ENCODE assay signal across 9 mouse cellular contexts in genomic region chr11:67085489-67085888, GRCm38 (mm10). TPM values are rescaled to one million over a fixed set of nuclear protein-coding genes. Genes with fewer than 3 reads are reported as not detected.
DNase-seq lines count a peak whose midpoint lies in the region; ATAC-seq and TF ChIP-seq lines count a peak whose summit lies in the region.
"Had no signal": no experiment of that assay in that cellular context is flagged by ENCODE, and none has a peak within 500 bp of the region (broad histone marks: within the 10 kb centered on the region; RNA-seq: fewer than 3 reads in every experiment).

No protein-coding gene starts in this region.

- TF ChIP-seq POLR2A in MEL (IDR thresholded peaks at IDR 0.05; ENCODE audit: control insufficient read depth in 1 of 2, insufficient read depth in 1 of 2, low read depth in 1 of 2, low read length in 2 of 2, poor library complexity in 1 of 2) = no peak

- peak; percentile 74 to 96 (median 81) for TF ChIP-seq CTCF in MEL (IDR thresholded peaks at IDR 0.05 in 2 of 3, conservative IDR thresholded peaks at IDR 0.05 in 1 of 3; ENCODE audit: control insufficient read depth in 1 of 3, insufficient read depth in 1 of 3, low read depth in 2 of 3, low read length in 3 of 3, poor library complexity in 1 of 3, severe bottlenecking in 1 of 3)
- peak; percentile 88 for TF ChIP-seq CTCF in lung, postnatal 0 days (IDR thresholded peaks at IDR 0.05)

- no peak overlapping the region for H3K27ac ChIP-seq in forebrain, embryonic 11.5 days (ENCODE audit: low read depth, low read length)
- no peak overlapping the region for H3K27ac ChIP-seq in forebrain, embryonic 15.5 days (replicated peaks)
- no peak overlapping the region for H3K27ac ChIP-seq in MEL (ENCODE audit: control insufficient read depth, low read depth, low read length)
- no peak overlapping the region for H3K27ac ChIP-seq in lung, postnatal 0 days (ENCODE audit: low read length)
- H3K27ac ChIP-seq: limb, embryonic 12.5 days had no signal

- TF ChIP-seq EP300 in MEL (IDR thresholded peaks at IDR 0.05; ENCODE audit: low read depth in 1 of 2, low read length in 2 of 2) = 0 out of 4 replicates have a peak, but pooled peaks of 1 of the 2 experiments have one; percentile 7
- TF ChIP-seq EP300 in lung, postnatal 0 days (IDR thresholded peaks at IDR 0.05) = no peak

- no peaks in the 10 kb centered on the region; the same call in 1 of the 2 replicates for H3K4me1 ChIP-seq in forebrain, embryonic 11.5 days (replicated peaks; ENCODE audit: control insufficient read depth, insufficient read depth, low read length)
- no peaks in the 10 kb centered on the region for H3K4me1 ChIP-seq in forebrain, embryonic 15.5 days
- H3K4me1 ChIP-seq in MEL (ENCODE audit: control insufficient read depth in 1 of 2, insufficient read depth in 2 of 2, low read length in 2 of 2) = peaks cover 6 to 10% of the 10 kb centered on the region in 2 experiments; a peak in 3 of 4 replicates
- H3K4me1 ChIP-seq in lung, postnatal 0 days (ENCODE audit: insufficient read depth, low read depth, low read length) = no peaks in the 10 kb centered on the region
- H3K4me1 ChIP-seq: limb, embryonic 12.5 days had no signal

- no peak overlapping the region for H3K9ac ChIP-seq in forebrain, embryonic 11.5 days (ENCODE audit: low read length)
- no peak overlapping the region for H3K9ac ChIP-seq in forebrain, embryonic 15.5 days (replicated peaks)
- peak overlapping the region; percentile 22; the same call in 1 of the 2 replicates for H3K9ac ChIP-seq in MEL (ENCODE audit: control insufficient read depth, low read depth, low read length, poor library complexity, severe bottlenecking)
- no peak overlapping the region for H3K9ac ChIP-seq in lung, postnatal 0 days (replicated peaks; ENCODE audit: low read depth)
- H3K9ac ChIP-seq: limb, embryonic 12.5 days had no signal

- no peaks in the 10 kb centered on the region for H3K79me2 ChIP-seq in MEL (ENCODE audit: control insufficient read depth, insufficient read depth, low read length, poor library complexity)

- H3K9me3 ChIP-seq in forebrain, embryonic 11.5 days (ENCODE audit: control insufficient read depth, low read length) = no peaks in the 10 kb centered on the region
- H3K9me3 ChIP-seq in forebrain, embryonic 15.5 days = no peaks in the 10 kb centered on the region
- H3K9me3 ChIP-seq in MEL (replicated peaks; ENCODE audit: insufficient read depth, low read length) = no peaks in the 10 kb centered on the region
- no peaks in the 10 kb centered on the region for H3K9me3 ChIP-seq in lung, postnatal 0 days (ENCODE audit: low read length)
- H3K9me3 ChIP-seq: limb, embryonic 12.5 days had no signal

- 3% methylated on average over 6 of the region's 6 CpGs for WGBS in forebrain, embryonic 11.5 days
- WGBS in forebrain, embryonic 15.5 days = 2% methylated on average over 6 of the region's 6 CpGs
- 2% methylated on average over 6 of the region's 6 CpGs for WGBS in large intestine, adult 2 months
- WGBS in lung, postnatal 0 days = 3% methylated on average over 6 of the region's 6 CpGs

- no peak overlapping the region for H3K4me2 ChIP-seq in forebrain, embryonic 11.5 days (ENCODE audit: low read depth, low read length, severe bottlenecking)
- H3K4me2 ChIP-seq in forebrain, embryonic 15.5 days (replicated peaks) = no peak overlapping the region
- H3K4me2 ChIP-seq in lung, postnatal 0 days (replicated peaks; ENCODE audit: low read depth, low read length) = no peak overlapping the region
- H3K4me2 ChIP-seq: limb, embryonic 12.5 days had no signal

- H3K36me3 ChIP-seq in forebrain, embryonic 11.5 days (ENCODE audit: control insufficient read depth, insufficient read depth, low read length) = no peaks in the 10 kb centered on the region
- no peaks in the 10 kb centered on the region for H3K36me3 ChIP-seq in forebrain, embryonic 15.5 days
- peaks cover 0 to 2% of the 10 kb centered on the region in 2 experiments; a peak in 1 of 4 replicates for H3K36me3 ChIP-seq in MEL (ENCODE audit: control insufficient read depth in 1 of 2, insufficient read depth in 2 of 2, low read length in 2 of 2)
- no peaks in the 10 kb centered on the region for H3K36me3 ChIP-seq in lung, postnatal 0 days (ENCODE audit: insufficient read depth, low read length)
- H3K36me3 ChIP-seq: limb, embryonic 12.5 days had no signal

- 0 out of 2 replicates have a peak, but pooled peaks have one; percentile 50 for ATAC-seq in forebrain, embryonic 11.5 days (replicated peaks; ENCODE audit: low FRiP score)
- ATAC-seq in forebrain, embryonic 15.5 days (replicated peaks) = no peak; the same call in 1 of the 2 replicates
- no peak for ATAC-seq in lung, postnatal 0 days

- no peak overlapping the region for H3K4me3 ChIP-seq in forebrain, embryonic 11.5 days (ENCODE audit: low read depth, low read length)
- no peak overlapping the region for H3K4me3 ChIP-seq in forebrain, embryonic 15.5 days
- no peak overlapping the region for H3K4me3 ChIP-seq in MEL (ENCODE audit: control insufficient read depth in 1 of 2, insufficient read depth in 1 of 2, low read depth in 2 of 2, low read length in 2 of 2)
- no peak overlapping the region for H3K4me3 ChIP-seq in lung, postnatal 0 days (ENCODE audit: low read depth, low read length)
- H3K4me3 ChIP-seq: limb, embryonic 12.5 days had no signal

- DNase-seq in forebrain, embryonic 11.5 days (ENCODE audit: low spot score) = peak; percentile 84
- peak; percentile 94 for DNase-seq in MEL (ENCODE audit: low read depth, low spot score)
- DNase-seq in cerebellum, adult 11 months = peak; percentile 51
- peak; percentile 80 for DNase-seq in forelimb bud, embryonic 11.5 days (ENCODE audit: low read depth, low spot score)
- peak; percentile 69 for DNase-seq in large intestine, adult 2 months (ENCODE audit: low read depth, low spot score)
- peak; percentile 87 for DNase-seq in lung, postnatal 0 days (ENCODE audit: low spot score)
- DNase-seq in right cerebral cortex, postnatal 14 days = peak; percentile 73

- H3K27me3 ChIP-seq in forebrain, embryonic 11.5 days (ENCODE audit: control insufficient read depth, insufficient read depth, low read length) = peaks cover 14% of the 10 kb centered on the region
- H3K27me3 ChIP-seq in forebrain, embryonic 15.5 days = peaks cover 18% of the 10 kb centered on the region; the same call in 1 of the 2 replicates
- no peaks in the 10 kb centered on the region for H3K27me3 ChIP-seq in MEL (ENCODE audit: control insufficient read depth in 1 of 2, insufficient read depth in 2 of 2, low read length in 2 of 2)
- 0 out of 2 replicates have a peak, but pooled peaks cover 9% of the 10 kb centered on the region for H3K27me3 ChIP-seq in lung, postnatal 0 days (replicated peaks; ENCODE audit: insufficient read depth, low read length)

- TF ChIP-seq RAD21 in MEL (IDR thresholded peaks at IDR 0.05; ENCODE audit: low read depth, low read length) = peak; percentile 94

TF ChIP-seq in MEL, 35 proteins besides CTCF, POLR2A, EP300 and RAD21 (continues in another document):
- TF ChIP-seq CHD1 (IDR thresholded peaks at IDR 0.05; ENCODE audit: low read depth, low read length) (no peak), UBTF (IDR thresholded peaks at IDR 0.05; ENCODE audit: borderline replicate concordance, insufficient read depth, low read depth, low read length) (no peak), GATA1 (IDR thresholded peaks at IDR 0.05; ENCODE audit: low read depth, low read length) (0 out of 2 replicates have a peak, but pooled peaks have one; percentile 18), MEF2A (IDR thresholded peaks at IDR 0.05; ENCODE audit: extremely low read depth, insufficient replicate concordance, low read depth, low read length, poor library complexity, severe bottlenecking) (no peak), ZMIZ1 (IDR thresholded peaks at IDR 0.05; ENCODE audit: low read depth, low read length) (no peak), MAZ (IDR thresholded peaks at IDR 0.05; ENCODE audit: low read depth, low read length) (no peak), JUND (IDR thresholded peaks at IDR 0.05; ENCODE audit: low read depth, low read length) (no peak), ELF1 (IDR thresholded peaks at IDR 0.05; ENCODE audit: low read depth, low read length) (no peak), ZNF384 (IDR thresholded peaks at IDR 0.05; ENCODE audit: low read depth, low read length) (no peak), GABPA (IDR thresholded peaks at IDR 0.05; ENCODE audit: low read depth, low read length) (no peak), MYC (IDR thresholded peaks at IDR 0.05; ENCODE audit: low read depth, low read length) (peak; percentile 25; the same call in 1 of the 2 replicates), TAL1 (IDR thresholded peaks at IDR 0.05; ENCODE audit: low read length) (no peak), MXI1 (IDR thresholded peaks at IDR 0.05; ENCODE audit: low read depth, low read length) (no peak)

RNA-seq across cellular contexts. Expression of gene Myh3, which starts 7.4 kb away (rescaled TPM):
- polyA plus RNA-seq in forebrain, embryonic 11.5 days (2014; fragmentation: Nextera tagmentation; extraction: Ambion mirVana) = 0.48 and 0.59 TPM in 2 replicates
- polyA plus RNA-seq in forebrain, embryonic 15.5 days (2015; fragmentation: Nextera tagmentation; extraction: Ambion mirVana) = 0.08 and 0.48 TPM in 2 replicates
- total RNA-seq in MEL (2012; rRNA removed) = 0.81 and 1.5 TPM in 2 replicates
- 1 to 10 TPM in 1 of 2 experiments, not detected in 1; 1.7 TPM for polyA plus RNA-seq in MEL (2012; ENCODE audit: insufficient read depth in 1 of 2, insufficient read length in 2 of 2, low read depth in 1 of 2, low replicate concordance in 2 of 2, missing spikeins in 1 of 2)
- 0.01 and 0.07 TPM in 2 replicates for polyA plus RNA-seq in large intestine, adult 2 months (2012; rRNA removed)
- 0.07 and 0.12 TPM in 2 replicates for polyA plus RNA-seq in lung, postnatal 0 days (2015; fragmentation: Nextera tagmentation; extraction: Ambion mirVana)

RNA-seq across cellular contexts. Expression of gene Sco1, which starts 33.0 kb away (rescaled TPM):
- polyA plus RNA-seq in forebrain, embryonic 11.5 days (2014; fragmentation: Nextera tagmentation; extraction: Ambion mirVana) = 19.7 and 21.9 TPM in 2 replicates
- polyA plus RNA-seq in forebrain, embryonic 15.5 days (2015; fragmentation: Nextera tagmentation; extraction: Ambion mirVana) = 14.7 and 15.5 TPM in 2 replicates
- total RNA-seq in MEL (2012; rRNA removed) = 29.8 and 32.9 TPM in 2 replicates
- 10 to 100 TPM in 1 of 2 experiments, not detected in 1; 14.1 TPM for polyA plus RNA-seq in MEL (2012; ENCODE audit: insufficient read depth in 1 of 2, insufficient read length in 2 of 2, low read depth in 1 of 2, low replicate concordance in 2 of 2, missing spikeins in 1 of 2)
- polyA plus RNA-seq in large intestine, adult 2 months (2012; rRNA removed) = 13.1 and 13.4 TPM in 2 replicates
- 9.3 and 9.7 TPM in 2 replicates for polyA plus RNA-seq in lung, postnatal 0 days (2015; fragmentation: Nextera tagmentation; extraction: Ambion mirVana)

RNA-seq across cellular contexts. Expression of gene Adprm, which starts 33.1 kb away (rescaled TPM):
- polyA plus RNA-seq in forebrain, embryonic 11.5 days (2014; fragmentation: Nextera tagmentation; extraction: Ambion mirVana) = 30.7 and 31.9 TPM in 2 replicates
- polyA plus RNA-seq in forebrain, embryonic 15.5 days (2015; fragmentation: Nextera tagmentation; extraction: Ambion mirVana) = 34.2 and 34.9 TPM in 2 replicates
- 23.0 and 27.8 TPM in 2 replicates for total RNA-seq in MEL (2012; rRNA removed)
- 100 to 1,000 TPM in 1 of 2 experiments, 10 to 100 TPM in 1; 19.7 to 531 TPM for polyA plus RNA-seq in MEL (2012; ENCODE audit: insufficient read depth in 1 of 2, insufficient read length in 2 of 2, low read depth in 1 of 2, low replicate concordance in 2 of 2, missing spikeins in 1 of 2)
- 21.1 and 32.6 TPM in 2 replicates for polyA plus RNA-seq in large intestine, adult 2 months (2012; rRNA removed)
- 29.3 and 36.4 TPM in 2 replicates for polyA plus RNA-seq in lung, postnatal 0 days (2015; fragmentation: Nextera tagmentation; extraction: Ambion mirVana)
